Mouse (Mus musculus): ENCODE data around the gene Mybpc3. TPM values are rescaled to one million over a fixed set of nuclear protein-coding genes. Genes with fewer than 3 reads are reported as not detected.

Gene Mybpc3
- total RNA-seq (2017), result 1.3 and 2.1 TPM in 2 replicates

DNA sequence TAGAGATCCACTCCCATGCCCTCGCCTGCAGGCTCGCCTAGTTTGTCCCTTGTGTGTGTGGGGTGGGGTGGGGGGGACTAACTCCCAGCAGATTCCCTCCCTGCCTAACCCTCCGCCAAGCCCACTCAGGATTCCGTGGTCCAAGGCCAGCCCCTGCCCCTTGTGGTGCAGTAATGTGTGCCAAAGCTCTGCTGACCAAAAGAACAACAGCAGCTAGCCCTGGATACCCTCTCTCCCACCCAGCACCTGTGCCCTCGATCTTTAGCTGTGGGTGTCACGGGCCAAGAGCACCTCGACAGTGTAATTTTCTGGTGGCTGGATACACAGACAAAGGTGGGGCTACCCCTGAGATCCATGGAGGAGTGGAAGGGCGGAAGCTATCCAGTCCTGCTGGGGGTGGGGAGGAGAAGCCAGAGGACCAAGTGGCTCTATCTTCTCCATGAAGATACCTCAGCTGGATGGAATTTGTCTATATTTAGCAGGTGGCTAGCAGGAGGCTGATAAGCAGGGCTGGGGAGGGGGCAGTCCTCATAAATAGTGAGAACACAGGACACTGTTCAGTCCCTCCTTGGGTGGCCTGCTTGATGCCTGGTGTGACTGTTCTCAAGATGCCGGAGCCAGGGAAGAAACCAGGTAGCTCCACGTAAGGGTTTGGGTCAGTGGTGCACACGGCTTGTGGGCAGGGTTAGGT is at the start of gene Mybpc3:
Gene Mybpc3, plus strand, starts transcription at position 560 of the 691 bp plus-strand sequence.
- ATAC-seq (ENCODE audit: extremely low read depth, insufficient number of reproducible peaks, low FRiP score, poor library complexity, severe bottlenecking), result no peak

- ATAC-seq (ENCODE audit: extremely low read depth, insufficient number of reproducible peaks, low FRiP score, poor library complexity, severe bottlenecking), result no peak
These were observed 49.6 kb upstream of the Mybpc3 start for GRCm38 (mm10) chr2:91068162-91068871.

GRCm38 (mm10) chr2:91068872-91069165 is 49.1 kb upstream of the Mybpc3 start:
- no peak for ATAC-seq (ENCODE audit: extremely low read depth, insufficient number of reproducible peaks, low FRiP score, poor library complexity, severe bottlenecking)

- ATAC-seq (ENCODE audit: extremely low read depth, insufficient number of reproducible peaks, low FRiP score, poor library complexity, severe bottlenecking), result no peak
These were observed 48.5 kb upstream of the Mybpc3 start for GRCm38 (mm10) chr2:91069306-91070000.

- peak; percentile 82 for ATAC-seq (ENCODE audit: extremely low read depth, insufficient number of reproducible peaks, low FRiP score, poor library complexity, severe bottlenecking)
These were observed 47.7 kb upstream of the Mybpc3 start, which contains the start of gene Slc39a13 for GRCm38 (mm10) chr2:91070076-91070800. Gene Slc39a13, minus strand, starts transcription at chr2:91070417.

DNA sequence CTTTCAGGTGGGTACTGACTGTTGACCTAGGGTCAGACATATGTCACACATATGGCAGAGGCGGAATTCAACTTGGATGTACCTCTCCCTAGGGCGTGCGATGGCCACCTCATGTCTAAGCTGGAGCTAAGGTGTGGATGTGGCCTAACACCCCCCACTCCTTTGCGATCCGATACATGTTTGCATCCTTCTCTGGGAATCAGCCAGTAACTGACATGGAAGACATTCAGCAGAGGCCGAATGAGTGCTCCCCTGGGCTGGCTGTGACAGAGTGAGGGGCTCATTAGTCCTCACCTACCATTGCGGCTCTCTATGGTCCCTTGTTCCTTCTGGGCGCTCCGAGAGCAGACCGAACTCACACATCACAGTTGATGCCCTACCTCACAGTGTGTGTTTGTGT is 46.9 kb upstream of the Mybpc3 start:
- ATAC-seq (ENCODE audit: extremely low read depth, insufficient number of reproducible peaks, low FRiP score, poor library complexity, severe bottlenecking), result no peak

DNA sequence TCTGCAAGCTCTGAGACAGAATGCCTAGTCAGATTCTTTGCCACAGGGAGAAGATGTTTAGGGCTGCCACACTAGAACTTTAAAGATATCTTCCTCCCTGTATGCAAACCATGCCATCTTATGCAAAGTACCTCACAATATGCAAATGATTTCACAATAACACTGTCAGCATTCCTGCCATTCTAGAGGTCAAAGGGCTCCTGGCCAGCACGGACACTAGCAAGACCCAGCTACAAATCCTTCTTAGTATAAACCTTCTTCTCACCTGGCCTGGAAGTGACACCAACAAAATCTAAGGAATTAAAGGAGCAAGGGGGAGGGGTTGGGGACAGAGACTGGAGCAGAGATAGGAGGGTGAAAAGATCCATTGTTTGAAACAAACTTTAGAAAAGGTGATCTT is 45.9 kb upstream of the Mybpc3 start:
- no peak for ATAC-seq (ENCODE audit: extremely low read depth, insufficient number of reproducible peaks, low FRiP score, poor library complexity, severe bottlenecking)

GRCm38 (mm10) chr2:91077957-91078313 is 40.0 kb upstream of the Mybpc3 start:
- ATAC-seq (ENCODE audit: extremely low read depth, insufficient number of reproducible peaks, low FRiP score, poor library complexity, severe bottlenecking), result no peak

DNA sequence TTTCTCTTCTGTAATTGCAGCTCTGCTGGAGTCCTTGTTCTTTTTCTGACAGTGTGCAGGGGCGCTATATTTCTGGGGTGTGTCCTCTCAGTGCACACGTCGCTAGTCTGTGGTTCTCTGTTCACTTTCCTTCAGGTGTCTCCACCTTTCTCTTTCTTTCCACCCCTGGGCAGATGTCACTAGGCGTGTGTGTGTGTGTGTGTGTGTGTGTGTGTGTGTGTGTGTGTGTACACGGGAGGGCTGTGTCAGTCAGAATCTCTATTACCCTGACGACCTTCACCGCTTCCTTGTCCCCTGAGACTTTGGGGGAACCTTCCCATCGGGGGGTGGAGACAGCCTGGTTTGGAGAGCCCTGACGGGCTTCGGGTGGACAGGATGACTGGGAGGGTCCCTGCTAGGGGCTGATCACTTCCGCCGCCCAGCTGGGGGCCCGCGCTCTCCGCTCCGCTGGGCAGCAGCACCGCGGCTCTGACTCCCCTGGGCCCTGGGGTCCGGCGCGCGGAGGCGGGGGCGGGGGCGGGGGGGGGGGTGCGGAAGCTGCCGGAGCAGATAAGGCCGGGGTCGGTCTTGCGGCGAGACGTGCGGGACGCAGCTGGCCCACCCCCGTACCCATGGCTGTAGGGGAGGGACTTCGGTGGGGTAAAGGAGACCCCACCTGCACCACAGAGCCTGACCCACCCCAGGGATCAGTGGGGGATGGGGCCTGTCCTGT is 39.5 kb upstream of the Mybpc3 start:
- peak; percentile 8; the same call in 1 of the 2 replicates for ATAC-seq (ENCODE audit: extremely low read depth, insufficient number of reproducible peaks, low FRiP score, poor library complexity, severe bottlenecking)

DNA sequence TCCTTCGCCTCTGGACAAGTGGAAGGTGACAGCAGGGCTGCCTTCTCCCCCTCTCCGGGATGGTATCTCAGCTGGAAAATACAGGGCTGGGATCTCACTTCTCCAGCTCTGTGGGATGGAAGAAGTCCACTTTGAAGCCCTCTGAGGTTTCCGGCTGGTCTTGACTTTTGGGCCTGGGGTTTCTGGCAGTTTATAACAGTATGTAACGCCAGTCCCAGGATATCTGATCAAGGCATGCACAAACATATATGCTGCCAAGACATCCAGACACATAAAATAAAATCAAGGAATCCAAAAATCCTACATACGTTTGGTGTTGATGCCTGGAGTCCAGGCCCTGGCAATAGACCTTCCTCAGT is 38.9 kb upstream of the Mybpc3 start:
- no peak for ATAC-seq (ENCODE audit: extremely low read depth, insufficient number of reproducible peaks, low FRiP score, poor library complexity, severe bottlenecking)

DNA sequence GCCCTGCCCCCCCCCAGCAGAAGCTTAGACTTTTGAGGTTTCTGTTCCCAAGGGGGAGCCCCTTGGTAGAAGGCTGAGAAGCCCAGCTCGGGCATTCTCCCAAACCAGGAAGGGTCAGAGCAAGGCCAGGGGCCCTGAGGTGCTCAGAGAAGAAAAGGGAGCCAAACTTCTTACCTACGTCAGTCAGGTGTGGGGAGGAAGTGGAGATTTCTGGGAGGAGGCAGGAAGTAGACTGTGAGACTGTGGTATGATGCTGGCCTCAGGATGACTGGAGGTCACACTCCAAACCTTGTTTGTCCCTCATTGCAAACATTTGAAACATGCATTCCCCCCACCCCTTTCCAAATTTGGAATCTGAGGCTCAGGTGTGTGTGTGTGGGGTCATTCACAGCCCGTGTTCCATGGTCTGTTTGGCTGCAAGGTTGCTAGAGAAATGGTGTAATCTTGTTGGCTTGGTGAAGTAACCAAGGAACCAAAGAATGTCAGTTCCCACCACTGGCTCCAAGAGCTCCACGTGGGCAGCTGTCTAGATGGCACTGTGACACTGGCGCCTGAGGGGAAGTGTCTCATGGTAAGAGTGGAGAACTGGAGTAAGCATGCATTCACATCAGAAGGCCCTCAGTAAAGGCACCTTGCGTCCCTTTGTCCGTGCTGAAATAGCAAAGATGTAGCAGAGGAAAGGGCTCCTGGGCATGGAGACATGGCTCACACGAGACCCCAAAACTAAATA is 37.0 kb upstream of the Mybpc3 start:
- ATAC-seq (ENCODE audit: extremely low read depth, insufficient number of reproducible peaks, low FRiP score, poor library complexity, severe bottlenecking), result peak; percentile 48

GRCm38 (mm10) chr2:91081775-91082695 is 35.9 kb upstream of the Mybpc3 start, which contains the start of gene Spi1:
Gene Spi1, plus strand, starts transcription at chr2:91082390.
- ATAC-seq (ENCODE audit: extremely low read depth, insufficient number of reproducible peaks, low FRiP score, poor library complexity, severe bottlenecking), result no peak

GRCm38 (mm10) chr2:91082844-91083243 is 35.1 kb upstream of the Mybpc3 start:
- peak; percentile 70 for ATAC-seq (ENCODE audit: extremely low read depth, insufficient number of reproducible peaks, low FRiP score, poor library complexity, severe bottlenecking)

DNA sequence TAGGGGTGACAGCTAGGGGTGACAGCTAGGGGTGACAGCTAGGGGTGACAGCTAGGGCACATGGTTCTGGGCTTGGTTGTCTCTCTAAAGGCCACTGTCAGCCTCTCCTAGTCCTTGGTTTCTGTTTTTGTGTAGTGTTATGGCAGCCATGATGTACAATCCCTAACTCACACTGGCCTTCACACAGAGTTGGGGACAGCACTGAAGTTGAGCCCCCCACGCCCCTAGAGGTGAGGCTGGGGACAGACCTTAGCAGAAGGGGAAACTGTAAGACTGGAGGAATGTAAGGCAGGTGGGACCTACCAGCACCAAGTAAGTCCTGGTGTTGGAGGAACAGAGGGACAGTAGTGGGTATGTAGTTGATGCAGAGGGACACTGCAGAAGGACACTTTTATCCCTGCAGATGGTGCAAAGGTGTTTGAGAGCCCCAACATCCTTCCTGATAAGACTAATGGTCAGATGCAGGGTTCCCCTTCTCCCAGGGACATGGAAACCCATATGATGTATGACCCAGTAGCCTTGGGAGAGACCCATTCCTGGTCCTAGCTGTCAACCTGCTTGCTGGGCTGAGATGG is 34.5 kb upstream of the Mybpc3 start:
- peak; percentile 4; the same call in 1 of the 2 replicates for ATAC-seq (ENCODE audit: extremely low read depth, insufficient number of reproducible peaks, low FRiP score, poor library complexity, severe bottlenecking)

DNA sequence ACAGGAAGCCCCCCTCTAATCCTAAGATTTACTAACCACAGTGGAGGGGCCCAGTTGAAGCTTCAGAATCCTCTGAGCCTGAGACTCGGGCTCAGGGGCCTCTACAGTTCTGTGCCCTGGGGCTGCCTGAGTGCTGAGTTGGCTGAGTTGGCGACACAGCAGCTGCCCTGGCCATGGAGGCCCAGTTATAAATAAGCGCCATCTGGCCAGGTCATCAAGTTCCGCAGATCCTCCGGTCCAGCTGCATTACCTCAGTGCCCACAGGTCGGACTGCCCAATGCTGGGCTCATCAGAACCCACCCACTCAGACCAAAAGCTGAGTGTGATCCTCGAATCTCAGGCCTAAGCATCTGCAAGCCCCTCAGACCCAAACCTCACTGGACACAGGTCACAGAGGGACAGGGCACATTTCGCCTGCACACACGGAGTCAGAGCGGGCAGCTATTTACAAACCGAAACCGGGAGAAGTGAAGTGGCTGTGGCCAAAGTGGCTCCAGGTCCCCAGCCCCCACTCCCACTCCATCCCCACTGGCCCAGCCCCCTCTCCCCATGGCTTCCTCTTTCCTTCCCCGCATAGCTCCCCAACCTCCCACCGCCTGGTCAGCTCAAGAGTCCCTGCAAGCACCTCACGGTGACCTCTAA is 33.6 kb upstream of the Mybpc3 start:
- peak; percentile 4; the same call in 1 of the 2 replicates for ATAC-seq (ENCODE audit: extremely low read depth, insufficient number of reproducible peaks, low FRiP score, poor library complexity, severe bottlenecking)
